Mouse (Mus musculus) hindbrain, postnatal 0 days (tissue): ENCODE results near the gene Kdm1b. TPM values are rescaled to one million over a fixed set of nuclear protein-coding genes. Genes with fewer than 3 reads are reported as not detected.

Source experiments
- ATAC-seq: fragments of 200-750 bp; cut with Nextera tagmentation; 2 replicates; pipeline ENCODE4 v1.8.0; 2017; ENCODE audit warnings: mild to moderate bottlenecking, moderate TSS enrichment, moderate library complexity
- DNase-seq: peaks from one replicate; pipeline ENCODE4 v3.0.0-alpha.2; 2015; ENCODE audit warnings: low spot score
- H3K27ac ChIP-seq: fragments of 300-500 bp; sonication (generic); 2 replicates; pipeline ENCODE4 v1.5.1; 2014; ENCODE audit warnings: mild to moderate bottlenecking
- H3K27me3 ChIP-seq: fragments of 300-500 bp; sonication (generic); 2 replicates; pipeline ENCODE4 v1.6.1; 2014; ENCODE audit warnings: low read length, mixed read lengths; ENCODE audit not compliant: insufficient read depth
- H3K36me3 ChIP-seq: fragments of 300-500 bp; sonication (generic); 2 replicates; pipeline ENCODE4 v1.6.1; 2014; ENCODE audit warnings: low read length, mixed read lengths; ENCODE audit not compliant: insufficient read depth
- H3K4me1 ChIP-seq: fragments of 300-500 bp; sonication (generic); 2 replicates; pipeline ENCODE4 v1.6.1; 2014; ENCODE audit warnings: antibody characterized with exemption, low read length, mixed read lengths; ENCODE audit not compliant: insufficient read depth
- H3K4me2 ChIP-seq: fragments of 300-500 bp; sonication (generic); 2 replicates; pipeline ENCODE4 v1.6.1; 2014; ENCODE audit warnings: low read depth, mild to moderate bottlenecking, low read length, moderate library complexity, mixed read lengths
- H3K4me3 ChIP-seq: fragments of 300-500 bp; sonication (generic); 2 replicates; pipeline ENCODE4 v1.5.1; 2014; ENCODE audit warnings: low read length
- H3K9ac ChIP-seq: fragments of 300-500 bp; sonication (generic); replicated peaks from 2 replicates; pipeline ENCODE4 v1.6.1; 2014; ENCODE audit warnings: mild to moderate bottlenecking, low read length, moderate library complexity, mixed read lengths
- H3K9me3 ChIP-seq: fragments of 300-500 bp; sonication (generic); 2 replicates; pipeline ENCODE4 v1.6.1; 2016; ENCODE audit warnings: low read length, mixed read lengths
- CTCF ChIP-seq: IDR thresholded peaks from 2 replicates; pipeline ENCODE4 v1.5.1; 2016; ENCODE audit warnings: antibody characterized with exemption, control low read depth, low read depth
- WGBS: fragments of 180-500 bp; shearing (Covaris S2); extraction: QIAGEN DNeasy Blood & Tissue Kit; methylation state at CpG from one replicate; pipeline ENCODE4 v1.1.7; 2014; 5-methylcytosine and 5-hydroxymethylcytosine counted together
- polyA plus RNA-seq: library from polyadenylated mRNA; unstranded; fragments of >200 nt; fragmentation: Nextera tagmentation; extraction: Ambion mirVana; gene quantifications from 2 replicates; pipeline ENCODE4 v1.2.1, GENCODE M21; 2015
- total RNA-seq: library from RNA; depleted of rRNA; stranded (reverse); fragments of >200 nt; gene quantifications from 2 replicates; pipeline ENCODE4 v1.2.3, GENCODE M21; 2014

The Kdm1b gene
- total and polyA plus RNA-seq, 2 experiments from 2014 or later: 11.9 to 21.9 TPM

DNA sequence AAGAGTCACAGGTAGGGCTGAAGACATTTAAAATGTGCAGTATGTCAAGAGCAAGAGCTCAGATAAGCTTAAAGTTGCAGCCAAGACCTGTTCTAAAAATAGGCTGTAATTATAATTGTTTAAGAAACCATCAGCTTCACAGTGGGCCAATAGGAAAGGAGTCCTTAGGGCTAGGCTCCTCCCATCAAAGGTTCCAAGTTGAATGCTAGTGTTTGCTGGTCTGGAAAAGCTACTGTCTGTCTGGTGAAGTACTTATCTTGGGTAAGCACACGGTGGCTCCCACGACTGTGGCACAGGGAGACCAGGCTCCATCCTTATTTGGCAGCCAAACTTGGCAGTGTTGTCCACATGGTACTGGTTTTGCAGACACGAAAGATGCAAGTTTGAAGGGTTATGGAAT lies 69.6 kb downstream of the Kdm1b start:
- TF ChIP-seq CTCF: no peak
- Histone ChIP-seq H3K36me3 (no peaks in the 10 kb centered on the region), H3K4me1 (no peaks in the 10 kb centered on the region), H3K9ac (no peak overlapping the region), H3K4me3 (no peak overlapping the region), H3K9me3 (no peaks in the 10 kb centered on the region), H3K27ac (no peak overlapping the region), H3K4me2 (no peak overlapping the region), H3K27me3 (no peaks in the 10 kb centered on the region)
- WGBS: 66% methylated on average over 3 of the region's 3 CpGs
- ATAC-seq: no peak
- no peak for DNase-seq

DNA sequence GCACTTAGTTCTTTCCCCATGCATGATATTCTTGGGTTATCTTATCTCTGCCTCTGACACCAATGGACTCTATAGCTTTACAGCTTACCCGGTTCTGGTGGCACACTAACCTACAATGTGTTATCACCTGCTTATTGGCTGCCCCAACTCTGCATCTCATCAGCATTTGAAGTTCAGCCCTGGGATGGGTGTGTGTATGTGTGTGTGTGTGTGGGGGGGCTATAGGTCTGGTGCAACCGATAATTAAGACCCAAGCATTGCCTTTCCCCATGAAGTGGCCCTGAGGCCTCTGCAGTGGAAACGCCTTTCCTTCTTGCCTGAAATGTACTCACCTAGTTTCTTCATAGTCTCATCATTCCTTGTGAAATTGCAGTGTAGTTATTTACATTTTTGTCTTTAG lies 72.7 kb downstream of the Kdm1b start:
- Histone ChIP-seq H3K36me3 (no peaks in the 10 kb centered on the region), H3K27ac (no peak overlapping the region), H3K4me2 (no peak overlapping the region), H3K9me3 (no peaks in the 10 kb centered on the region), H3K4me1 (no peaks in the 10 kb centered on the region), H3K4me3 (no peak overlapping the region), H3K9ac (no peak overlapping the region), H3K27me3 (no peaks in the 10 kb centered on the region)
- 92% methylated on average over 3 of the region's 3 CpGs for WGBS
- TF ChIP-seq CTCF: no peak
- ATAC-seq (no peak), DNase-seq (no peak)

- no peaks in the 10 kb centered on the region for H3K4me1 ChIP-seq
These were observed 78.1 kb downstream of the Kdm1b start for GRCm38 (mm10) chr13:47121333-47121889.

GRCm38 (mm10) chr13:47122537-47123430 lies 79.5 kb downstream of the Kdm1b start, which contains the start of gene Rnf144b:
Gene Rnf144b (plus strand): TSS chr13:47122656.
- ATAC-seq (peak; percentile 53), DNase-seq (peak; percentile 51)
- Histone ChIP-seq H3K4me1 (no peaks in the 10 kb centered on the region), H3K9ac (peak within 1 kb of the TSS; percentile 45), H3K27me3 (0 out of 2 replicates have a peak, but pooled peaks cover 3% of the 10 kb centered on the region), H3K27ac (no peak within 1 kb of the TSS), H3K4me2 (peak within 1 kb of the TSS; percentile 98), H3K4me3 (peak within 1 kb of the TSS; percentile 50), H3K9me3 (no peaks in the 10 kb centered on the region), H3K36me3 (no peaks in the 10 kb centered on the region)
- TF ChIP-seq CTCF: no peak
- WGBS: 3% methylated on average over 55 of the region's 55 CpGs

More at GRCm38 (mm10) chr13:47121333-47121889, 78.1 kb downstream of the Kdm1b start:
- TF ChIP-seq CTCF: peak; percentile 53
- H3K27me3 ChIP-seq: 0 out of 2 replicates have a peak, but pooled peaks cover 3% of the 10 kb centered on the region
- peak overlapping the region; percentile 50 for H3K4me3 ChIP-seq
- peak; percentile 37 for DNase-seq
- H3K36me3 ChIP-seq: no peaks in the 10 kb centered on the region
- no peak for ATAC-seq
- no peak overlapping the region for H3K27ac ChIP-seq
- no peaks in the 10 kb centered on the region for H3K9me3 ChIP-seq
- WGBS: 33% methylated on average over 12 of the region's 12 CpGs
- no peak overlapping the region for H3K9ac ChIP-seq
- H3K4me2 ChIP-seq: peak overlapping the region; percentile 98

- 55% methylated on average over 3 of the region's 3 CpGs for WGBS
- H3K9ac ChIP-seq: no peak overlapping the region
- no peak for TF ChIP-seq CTCF
- no peak overlapping the region for H3K4me3 ChIP-seq
- H3K4me2 ChIP-seq: no peak overlapping the region
- H3K36me3 ChIP-seq: no peaks in the 10 kb centered on the region
- H3K4me1 ChIP-seq: no peaks in the 10 kb centered on the region
- ATAC-seq (no peak), DNase-seq (no peak)
- no peak overlapping the region for H3K27ac ChIP-seq
- 0 out of 2 replicates have a peak, but pooled peaks cover 3% of the 10 kb centered on the region for H3K27me3 ChIP-seq
- no peaks in the 10 kb centered on the region for H3K9me3 ChIP-seq
These were observed 81.2 kb downstream of the Kdm1b start for GRCm38 (mm10) chr13:47124449-47124848.

GRCm38 (mm10) chr13:47124986-47125385 lies 81.7 kb downstream of the Kdm1b start:
- Histone ChIP-seq H3K27ac (no peak overlapping the region), H3K9ac (no peak overlapping the region), H3K36me3 (no peaks in the 10 kb centered on the region), H3K4me2 (no peak overlapping the region), H3K9me3 (no peaks in the 10 kb centered on the region), H3K4me3 (no peak overlapping the region), H3K27me3 (0 out of 2 replicates have a peak, but pooled peaks cover 3% of the 10 kb centered on the region), H3K4me1 (no peaks in the 10 kb centered on the region)
- ATAC-seq: no peak
- no peak for TF ChIP-seq CTCF
- 65% methylated on average over 6 of the region's 6 CpGs for WGBS
- DNase-seq: no peak

DNA sequence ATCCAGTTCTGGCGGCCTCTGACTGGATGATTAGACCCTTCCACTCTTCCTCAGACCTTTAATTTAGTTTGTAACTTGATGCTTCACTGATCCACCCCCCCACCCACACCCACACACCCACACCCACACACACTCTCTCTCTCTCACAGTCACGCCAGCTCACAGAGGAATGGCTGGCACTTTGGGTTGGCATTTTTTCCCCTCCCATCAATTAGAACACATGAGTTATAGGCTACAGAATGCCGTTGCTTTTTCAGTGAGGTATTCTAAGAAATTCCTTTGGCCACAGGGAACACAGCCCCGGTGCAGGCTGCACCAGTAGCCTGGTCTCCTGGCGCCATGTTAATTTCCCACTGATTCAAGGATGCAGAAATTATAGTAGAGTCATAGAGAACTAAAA lies 82.3 kb downstream of the Kdm1b start:
- WGBS: 70% methylated on average over 5 of the region's 5 CpGs
- no peak overlapping the region for H3K27ac ChIP-seq
- H3K9me3 ChIP-seq: no peaks in the 10 kb centered on the region
- no peak overlapping the region for H3K9ac ChIP-seq
- H3K4me3 ChIP-seq: no peak overlapping the region
- H3K4me1 ChIP-seq: no peaks in the 10 kb centered on the region
- ATAC-seq: no peak
- H3K27me3 ChIP-seq: 0 out of 2 replicates have a peak, but pooled peaks cover 3% of the 10 kb centered on the region
- no peak for DNase-seq
- H3K36me3 ChIP-seq: no peaks in the 10 kb centered on the region
- no peak overlapping the region for H3K4me2 ChIP-seq
- no peak for TF ChIP-seq CTCF
